In genomic region chr13:10990503-10991025, GRCm38 (mm10) we compare ENCODE assay signal across 31 mouse cellular contexts.
DNase-seq lines count a peak whose midpoint lies in the region; ATAC-seq lines count a peak whose summit lies in the region.
"Had no signal": no experiment of that assay in that cellular context is flagged by ENCODE, and none has a peak within 500 bp of the region (broad histone marks: within the 10 kb centered on the region; RNA-seq: fewer than 3 reads in every experiment).

No protein-coding gene starts in this region.

- WGBS in forebrain, embryonic 15.5 days = 64% methylated on average over 4 of the region's 4 CpGs
- 89% methylated on average over 4 of the region's 4 CpGs for WGBS in forebrain, embryonic 10.5 days
- 59% methylated on average over 4 of the region's 4 CpGs for WGBS in forebrain, embryonic 16.5 days

- H3K4me1 ChIP-seq in forebrain, embryonic 15.5 days = no peaks in the 10 kb centered on the region
- no peaks in the 10 kb centered on the region for H3K4me1 ChIP-seq in forebrain, embryonic 10.5 days
- H3K4me1 ChIP-seq in forebrain, embryonic 16.5 days (replicated peaks; ENCODE audit: control insufficient read depth, insufficient read depth, low read length) = no peaks in the 10 kb centered on the region
- H3K4me1 ChIP-seq: embryonic facial prominence, embryonic 12.5 days; hindbrain, embryonic 10.5 days; limb, embryonic 10.5 days; limb, embryonic 15.5 days; midbrain, embryonic 13.5 days; neural tube, embryonic 15.5 days had no signal

- no peak overlapping the region for H3K9ac ChIP-seq in forebrain, embryonic 15.5 days (replicated peaks)
- H3K9ac ChIP-seq in forebrain, embryonic 16.5 days (replicated peaks; ENCODE audit: low read depth, low read length) = no peak overlapping the region
- H3K9ac ChIP-seq: embryonic facial prominence, embryonic 12.5 days; limb, embryonic 15.5 days; liver, embryonic 14.5 days; midbrain, embryonic 13.5 days; neural tube, embryonic 15.5 days had no signal

- no peaks in the 10 kb centered on the region for H3K27me3 ChIP-seq in forebrain, embryonic 15.5 days
- no peaks in the 10 kb centered on the region for H3K27me3 ChIP-seq in forebrain, embryonic 10.5 days (ENCODE audit: poor library complexity, severe bottlenecking)
- H3K27me3 ChIP-seq in forebrain, embryonic 16.5 days (replicated peaks; ENCODE audit: control insufficient read depth, insufficient read depth, low read length) = no peaks in the 10 kb centered on the region
- H3K27me3 ChIP-seq: embryonic facial prominence, embryonic 12.5 days; limb, embryonic 15.5 days; midbrain, embryonic 13.5 days; neural tube, embryonic 15.5 days had no signal

- 0 out of 2 replicates have a peak, but pooled peaks have one; percentile 26 for ATAC-seq in forebrain, embryonic 15.5 days (replicated peaks)
- ATAC-seq in forebrain, embryonic 16.5 days = peak; percentile 61
- ATAC-seq: activated CD4-positive, CD25-positive, alpha-beta regulatory T cell, adult 4 months; intestine, embryonic 16.5 days; midbrain, embryonic 13.5 days had no signal

- intact Hi-C loops in left cerebral cortex, postnatal 4 days (cut with DNase I) = no loop called here
- intact Hi-C loops in left cerebral cortex, postnatal 25 days (cut with DNase I) = no loop called here

- no peaks in the 10 kb centered on the region for H3K9me3 ChIP-seq in forebrain, embryonic 15.5 days
- H3K9me3 ChIP-seq in forebrain, embryonic 10.5 days = no peaks in the 10 kb centered on the region
- no peaks in the 10 kb centered on the region for H3K9me3 ChIP-seq in forebrain, embryonic 16.5 days (ENCODE audit: control insufficient read depth, low read length)
- H3K9me3 ChIP-seq: embryonic facial prominence, embryonic 12.5 days; hindbrain, embryonic 10.5 days; limb, embryonic 10.5 days; limb, embryonic 15.5 days; midbrain, embryonic 13.5 days; neural tube, embryonic 15.5 days had no signal

- no peak overlapping the region for H3K4me2 ChIP-seq in forebrain, embryonic 15.5 days (replicated peaks)
- H3K4me2 ChIP-seq in forebrain, embryonic 16.5 days (ENCODE audit: low read length) = no peak overlapping the region
- H3K4me2 ChIP-seq: embryonic facial prominence, embryonic 12.5 days; limb, embryonic 15.5 days; midbrain, embryonic 13.5 days; neural tube, embryonic 15.5 days had no signal

- no peak overlapping the region for H3K4me3 ChIP-seq in forebrain, embryonic 15.5 days
- no peak overlapping the region for H3K4me3 ChIP-seq in forebrain, embryonic 10.5 days
- no peak overlapping the region for H3K4me3 ChIP-seq in forebrain, embryonic 16.5 days (replicated peaks; ENCODE audit: low read length)
- H3K4me3 ChIP-seq: embryonic facial prominence, embryonic 12.5 days; hindbrain, embryonic 10.5 days; limb, embryonic 10.5 days; limb, embryonic 15.5 days; midbrain, embryonic 13.5 days; neural tube, embryonic 15.5 days had no signal

- no peak overlapping the region for H3K27ac ChIP-seq in forebrain, embryonic 15.5 days (replicated peaks)
- H3K27ac ChIP-seq in forebrain, embryonic 10.5 days = no peak overlapping the region
- H3K27ac ChIP-seq in forebrain, embryonic 16.5 days (ENCODE audit: low read length) = no peak overlapping the region
- H3K27ac ChIP-seq: embryonic facial prominence, embryonic 12.5 days; hindbrain, embryonic 10.5 days; limb, embryonic 10.5 days; limb, embryonic 15.5 days; liver, embryonic 14.5 days; macrophage; midbrain, embryonic 13.5 days; neural tube, embryonic 15.5 days had no signal

- no peaks in the 10 kb centered on the region for H3K36me3 ChIP-seq in forebrain, embryonic 15.5 days
- no peaks in the 10 kb centered on the region for H3K36me3 ChIP-seq in forebrain, embryonic 10.5 days (replicated peaks)
- H3K36me3 ChIP-seq in forebrain, embryonic 16.5 days (ENCODE audit: control insufficient read depth, insufficient read depth) = no peaks in the 10 kb centered on the region
- H3K36me3 ChIP-seq: embryonic facial prominence, embryonic 12.5 days; hindbrain, embryonic 10.5 days; limb, embryonic 10.5 days; limb, embryonic 15.5 days; midbrain, embryonic 13.5 days; neural tube, embryonic 15.5 days had no signal

- no peak for DNase-seq in forebrain, embryonic 10.5 days (ENCODE audit: extremely low spot score, low spot score)
- DNase-seq in left cerebral cortex, postnatal 4 days = peak; percentile 29
- no peak for DNase-seq in left cerebral cortex, postnatal 25 days (ENCODE audit: low spot score in 2 of 2)
- peak; percentile 5 for DNase-seq in layer of hippocampus, adult 9-11 months
- no peak for DNase-seq in testis, postnatal 14 days (ENCODE audit: low spot score)
- DNase-seq in gastrocnemius, adult 18-20 months (ENCODE audit: low spot score) = no peak
- DNase-seq: adrenal gland, adult 8-10 months; B cell, adult 2 months; cerebellum, adult 8-10 months; embryo, embryonic 11 days; gastrocnemius, postnatal 14 days; heart, postnatal 14 days; kidney, adult 8-10 months; kidney, postnatal 10 days; lung, adult 2 months; lung, postnatal 10 days; retina, postnatal 1 day; right cerebral cortex, postnatal 14 days; thymus, postnatal 14 days had no signal

Comparison
In these comparisons a context has a peak if more than half of its experiments do, and no peak if none do; other contexts are left out.
1. DNase-seq: peak in left cerebral cortex, postnatal 4 days (single experiment) and layer of hippocampus, adult 9-11 months (single experiment); none in forebrain, embryonic 10.5 days (single experiment), left cerebral cortex, postnatal 25 days (0 of 2), testis, postnatal 14 days (single experiment) and gastrocnemius, adult 18-20 months (single experiment).